ENCODE assay signal across 8 mouse cellular contexts in genomic region chr13:4281471-4282412, GRCm38 (mm10). TPM values are rescaled to one million over a fixed set of nuclear protein-coding genes. Genes with fewer than 3 reads are reported as not detected.
A peak's percentile ranks its signal among the peaks of the same experiment; 100 is the strongest.
DNase-seq lines count a peak whose midpoint lies in the region; ATAC-seq and TF ChIP-seq lines count a peak whose summit lies in the region.

No protein-coding gene starts in this region.

- H3K27ac ChIP-seq in limb, embryonic 11.5 days (replicated peaks; ENCODE audit: low read depth, low read length), result no peak overlapping the region
- no peak overlapping the region for H3K27ac ChIP-seq in limb, embryonic 10.5 days
- H3K27ac ChIP-seq in forebrain, embryonic 16.5 days (ENCODE audit: low read length), result no peak overlapping the region
- no peak overlapping the region for H3K27ac ChIP-seq in kidney, embryonic 14.5 days (ENCODE audit: low read depth, low read length)

- in situ Hi-C loops in Patski (cut with MboI; ENCODE audit: low pct_unique_long_range_greater_than_20kb), result loop anchor here (5.0 to 25.0 kb wide), 4 partner anchors 94 to 619 kb away; no protein-coding TSS in a partner anchor

- H3K4me2 ChIP-seq in limb, embryonic 11.5 days (ENCODE audit: low read depth, severe bottlenecking), result no peak overlapping the region
- no peak overlapping the region for H3K4me2 ChIP-seq in forebrain, embryonic 16.5 days (ENCODE audit: low read length)
- H3K4me2 ChIP-seq in kidney, embryonic 14.5 days (replicated peaks; ENCODE audit: low read depth, low read length), result no peak overlapping the region

- H3K9me3 ChIP-seq in limb, embryonic 11.5 days (ENCODE audit: control insufficient read depth, low read length), result no peaks in the 10 kb centered on the region; the same call in 1 of the 2 replicates
- H3K9me3 ChIP-seq in limb, embryonic 10.5 days (replicated peaks), result no peaks in the 10 kb centered on the region
- H3K9me3 ChIP-seq in forebrain, embryonic 16.5 days (ENCODE audit: control insufficient read depth, low read length), result no peaks in the 10 kb centered on the region
- H3K9me3 ChIP-seq in kidney, embryonic 14.5 days (ENCODE audit: control insufficient read depth, low read length), result no peaks in the 10 kb centered on the region

- 43% methylated on average over 7 of the region's 7 CpGs for WGBS in limb, embryonic 11.5 days
- 45% methylated on average over 7 of the region's 7 CpGs for WGBS in limb, embryonic 10.5 days
- WGBS in forebrain, embryonic 16.5 days, result 31% methylated on average over 7 of the region's 7 CpGs
- 39% methylated on average over 7 of the region's 7 CpGs for WGBS in kidney, embryonic 14.5 days

- CTCF ChIA-PET in Patski (lab: Charles Lee), result interaction anchor here (0.9 to 1.9 kb wide), 3 partner anchors 94 to 330 kb away, joined by 3 to 11 read pairs (median 3); no protein-coding TSS in a partner anchor

- H3K4me1 ChIP-seq in limb, embryonic 11.5 days (ENCODE audit: control insufficient read depth, insufficient read depth, low read length), result no peaks in the 10 kb centered on the region
- H3K4me1 ChIP-seq in limb, embryonic 10.5 days, result no peaks in the 10 kb centered on the region
- no peaks in the 10 kb centered on the region for H3K4me1 ChIP-seq in forebrain, embryonic 16.5 days (replicated peaks; ENCODE audit: control insufficient read depth, insufficient read depth, low read length)
- no peaks in the 10 kb centered on the region for H3K4me1 ChIP-seq in kidney, embryonic 14.5 days (ENCODE audit: control insufficient read depth, insufficient read depth, low read length)

- peak; percentile 54 for TF ChIP-seq CTCF in Patski (IDR thresholded peaks at IDR 0.05)

- peak; percentile 35; the same call in 1 of the 2 replicates for ATAC-seq in limb, embryonic 11.5 days (ENCODE audit: insufficient number of reproducible peaks, low FRiP score, low TSS enrichment, low read depth)
- ATAC-seq in Patski, result peak; percentile 79
- ATAC-seq in forebrain, embryonic 16.5 days, result peak; percentile 50
- peak; percentile 75 for ATAC-seq in kidney, embryonic 14.5 days (ENCODE audit: low FRiP score, low TSS enrichment)

- POLR2A ChIA-PET in Patski (lab: Charles Lee), result no interaction called here

- no peak overlapping the region for H3K9ac ChIP-seq in limb, embryonic 11.5 days (ENCODE audit: low read length)
- H3K9ac ChIP-seq in forebrain, embryonic 16.5 days (replicated peaks; ENCODE audit: low read depth, low read length), result no peak overlapping the region
- no peak overlapping the region for H3K9ac ChIP-seq in kidney, embryonic 14.5 days (ENCODE audit: low read depth, low read length)

- no peaks in the 10 kb centered on the region for H3K36me3 ChIP-seq in limb, embryonic 11.5 days (ENCODE audit: control insufficient read depth, insufficient read depth, low read length)
- no peaks in the 10 kb centered on the region for H3K36me3 ChIP-seq in limb, embryonic 10.5 days
- no peaks in the 10 kb centered on the region for H3K36me3 ChIP-seq in forebrain, embryonic 16.5 days (ENCODE audit: control insufficient read depth, insufficient read depth)
- no peaks in the 10 kb centered on the region for H3K36me3 ChIP-seq in kidney, embryonic 14.5 days (ENCODE audit: control insufficient read depth, insufficient read depth, low read length)

- H3K27me3 ChIP-seq in limb, embryonic 11.5 days (ENCODE audit: control insufficient read depth, insufficient read depth, low read length), result no peaks in the 10 kb centered on the region
- no peaks in the 10 kb centered on the region for H3K27me3 ChIP-seq in limb, embryonic 10.5 days (ENCODE audit: low read depth, poor library complexity, severe bottlenecking)
- no peaks in the 10 kb centered on the region for H3K27me3 ChIP-seq in Patski
- H3K27me3 ChIP-seq in forebrain, embryonic 16.5 days (replicated peaks; ENCODE audit: control insufficient read depth, insufficient read depth, low read length), result no peaks in the 10 kb centered on the region
- no peaks in the 10 kb centered on the region for H3K27me3 ChIP-seq in kidney, embryonic 14.5 days (ENCODE audit: control insufficient read depth, insufficient read depth, low read length)

- H3K4me3 ChIP-seq in limb, embryonic 11.5 days (ENCODE audit: low read depth, low read length), result no peak overlapping the region
- no peak overlapping the region for H3K4me3 ChIP-seq in limb, embryonic 10.5 days
- no peak overlapping the region for H3K4me3 ChIP-seq in forebrain, embryonic 16.5 days (replicated peaks; ENCODE audit: low read length)
- no peak overlapping the region for H3K4me3 ChIP-seq in kidney, embryonic 14.5 days (ENCODE audit: low read length)

- peak; percentile 43 for DNase-seq in limb, embryonic 11.5 days (ENCODE audit: low spot score)
- no peak for DNase-seq in limb, embryonic 10.5 days (ENCODE audit: low spot score)
- DNase-seq in Patski (ENCODE audit: low read depth, low spot score), result no peak
- DNase-seq in lung, postnatal 10 days, result peak; percentile 60
- DNase-seq in right cerebral cortex, postnatal 14 days, result peak; percentile 13
- DNase-seq in T-cell, adult 2 months (ENCODE audit: low spot score), result no peak

RNA-seq across cellular contexts. Expression of gene Akr1c12, which starts 2.5 kb away (rescaled TPM):
- 0.29 TPM in 1 of 2 replicates, not detected in the other for polyA plus RNA-seq in limb, embryonic 11.5 days (2014; fragmentation: Nextera tagmentation; extraction: Ambion mirVana)
- polyA plus RNA-seq in limb, embryonic 10.5 days (2016; fragmentation: Nextera tagmentation; extraction: Ambion mirVana), result 0.29 TPM in 2 replicates
- polyA plus RNA-seq in Patski (2021), result 4.1 TPM
- polyA plus RNA-seq in forebrain, embryonic 16.5 days (2015; fragmentation: Nextera tagmentation; extraction: Ambion mirVana), result 0.21 TPM in 1 of 2 replicates, not detected in the other
- 2.4 and 2.5 TPM in 2 replicates for polyA plus RNA-seq in kidney, embryonic 14.5 days (2014; fragmentation: Nextera tagmentation; extraction: Ambion mirVana)

RNA-seq across cellular contexts. Expression of gene Akr1c19, which starts 53.2 kb away (rescaled TPM):
- polyA plus RNA-seq in limb, embryonic 11.5 days (2014; fragmentation: Nextera tagmentation; extraction: Ambion mirVana), result 0.27 and 0.28 TPM in 2 replicates
- 0.76 and 0.92 TPM in 2 replicates for polyA plus RNA-seq in limb, embryonic 10.5 days (2016; fragmentation: Nextera tagmentation; extraction: Ambion mirVana)
- 3.7 TPM for polyA plus RNA-seq in Patski (2021)
- 8.6 and 9.7 TPM in 2 replicates for polyA plus RNA-seq in forebrain, embryonic 16.5 days (2015; fragmentation: Nextera tagmentation; extraction: Ambion mirVana)
- polyA plus RNA-seq in kidney, embryonic 14.5 days (2014; fragmentation: Nextera tagmentation; extraction: Ambion mirVana), result 16.5 and 18.8 TPM in 2 replicates

Comparison
In these comparisons a context has a peak if more than half of its experiments do, and no peak if none do; other contexts are left out.
1. DNase-seq: peak in limb, embryonic 11.5 days (single experiment), lung, postnatal 10 days (single experiment) and right cerebral cortex, postnatal 14 days (single experiment); none in limb, embryonic 10.5 days (single experiment), Patski (single experiment) and T-cell, adult 2 months (single experiment).
2. Peak in every context shown above with its lines, with median percentiles within 50 percentile points of each other: ATAC-seq.